Mouse (Mus musculus) lung, adult 2 months (tissue): Measurements from ENCODE around the gene Dpp6. TPM values are rescaled to one million over a fixed set of nuclear protein-coding genes. Genes with fewer than 3 reads are reported as not detected.

ENCODE experiments used
- DNase-seq: peaks from one replicate; pipeline ENCODE4 v3.0.0; 2022
- H3K4me1 ChIP-seq: fragments of 200-500 bp; 2 replicates; pipeline ENCODE4 v1.6.1; 2011; ENCODE audit warnings: low read length; ENCODE audit not compliant: control insufficient read depth, insufficient read depth
- H3K4me3 ChIP-seq: fragments of 200-500 bp; replicated peaks from 2 replicates; pipeline ENCODE3; 2011; ENCODE audit warnings: low read depth, mild to moderate bottlenecking, control low read depth, low read length; ENCODE audit errors: extremely low read depth
- CTCF ChIP-seq: fragments of 200-500 bp; IDR thresholded peaks from 2 replicates; pipeline ENCODE4 v1.5.1; 2011; ENCODE audit warnings: mild to moderate bottlenecking, low read length, control low read depth; ENCODE audit not compliant: insufficient read depth
- POLR2A ChIP-seq: fragments of 200-500 bp; IDR thresholded peaks from 2 replicates; pipeline ENCODE4 v1.6.1; 2011; ENCODE audit warnings: low read depth, mild to moderate bottlenecking, control low read depth, low read length, borderline replicate concordance; ENCODE audit errors: extremely low read depth
- WGBS: fragments of 180-500 bp; shearing (Covaris S2); methylation state at CpG from one replicate; pipeline ENCODE4 v1.1.7; 2018; 5-methylcytosine and 5-hydroxymethylcytosine counted together
- polyA plus RNA-seq: library from polyadenylated mRNA; depleted of rRNA; stranded (reverse); fragments of >200 nt; gene quantifications from 2 replicates; pipeline ENCODE4 v1.2.3, GENCODE M21; 2012

The Dpp6 gene
- polyA plus RNA-seq, 1 experiment, result 0.40 TPM

- Histone ChIP-seq H3K4me1 (no peaks in the 10 kb centered on the region), H3K4me3 (no peak overlapping the region)
- WGBS, result 52% methylated on average over 7 of the region's 7 CpGs
- TF ChIP-seq CTCF (no peak), POLR2A (no peak)
- DNase-seq, result no peak
Measured at GRCm38 (mm10) chr5:27565700-27566099, 748.7 kb downstream of the Dpp6 start.

- no peaks in the 10 kb centered on the region for H3K4me1 ChIP-seq
- no peak for DNase-seq
- WGBS, result 46% methylated on average over 8 of the region's 8 CpGs
- TF ChIP-seq POLR2A (no peak), CTCF (no peak)
- no peak overlapping the region for H3K4me3 ChIP-seq
Measured at GRCm38 (mm10) chr5:27587970-27588758, 771.2 kb downstream of the Dpp6 start.

- TF ChIP-seq CTCF (no peak), POLR2A (no peak)
- H3K4me1 ChIP-seq, result no peaks in the 10 kb centered on the region
- no peak for DNase-seq
- 80% methylated on average over 1 of the region's 1 CpGs for WGBS
- no peak overlapping the region for H3K4me3 ChIP-seq
Measured at GRCm38 (mm10) chr5:27604132-27604531, 787.1 kb downstream of the Dpp6 start.

- TF ChIP-seq POLR2A (no peak), CTCF (peak; percentile 33)
- H3K4me3 ChIP-seq, result no peak overlapping the region
- WGBS, result 28% methylated on average over 7 of the region's 7 CpGs
- peak; percentile 14 for DNase-seq
- no peaks in the 10 kb centered on the region for H3K4me1 ChIP-seq
Measured at GRCm38 (mm10) chr5:27615769-27616168, 798.8 kb downstream of the Dpp6 start.

- no peak for DNase-seq
- TF ChIP-seq POLR2A (no peak), CTCF (no peak)
Measured at GRCm38 (mm10) chr5:27621811-27622210, 804.8 kb downstream of the Dpp6 start.

GRCm38 (mm10) chr5:27623876-27624275, 806.9 kb downstream of the Dpp6 start:
- 43% methylated on average over 1 of the region's 1 CpGs for WGBS
- Histone ChIP-seq H3K4me1 (no peaks in the 10 kb centered on the region), H3K4me3 (no peak overlapping the region)
- TF ChIP-seq CTCF, result no peak
- TF ChIP-seq POLR2A, result no peak
- DNase-seq, result no peak

More at GRCm38 (mm10) chr5:27621811-27622210, 804.8 kb downstream of the Dpp6 start:
- H3K4me3 ChIP-seq, result no peak overlapping the region
- H3K4me1 ChIP-seq, result no peaks in the 10 kb centered on the region

- no peaks in the 10 kb centered on the region for H3K4me1 ChIP-seq
- no peak overlapping the region for H3K4me3 ChIP-seq
- TF ChIP-seq POLR2A (no peak), CTCF (no peak)
- WGBS, result 66% methylated on average over 2 of the region's 2 CpGs
- DNase-seq, result no peak
Measured at GRCm38 (mm10) chr5:27632151-27632550, 815.1 kb downstream of the Dpp6 start.

GRCm38 (mm10) chr5:27635941-27636340, 818.9 kb downstream of the Dpp6 start:
- Histone ChIP-seq H3K4me3 (no peak overlapping the region), H3K4me1 (no peaks in the 10 kb centered on the region)
- no peak for DNase-seq
- 67% methylated on average over 2 of the region's 2 CpGs for WGBS
- TF ChIP-seq POLR2A, result no peak
- no peak for TF ChIP-seq CTCF

GRCm38 (mm10) chr5:27641876-27642275, 824.9 kb downstream of the Dpp6 start:
- no peak for TF ChIP-seq POLR2A
- no peak for TF ChIP-seq CTCF
- 81% methylated on average over 1 of the region's 1 CpGs for WGBS

GRCm38 (mm10) chr5:27651879-27652814, 835.1 kb downstream of the Dpp6 start:
- WGBS, result 51% methylated on average over 8 of the region's 8 CpGs
- peak; percentile 18 for DNase-seq

More at GRCm38 (mm10) chr5:27641876-27642275, 824.9 kb downstream of the Dpp6 start:
- Histone ChIP-seq H3K4me1 (no peaks in the 10 kb centered on the region), H3K4me3 (no peak overlapping the region)
- DNase-seq, result no peak

More at GRCm38 (mm10) chr5:27651879-27652814, 835.1 kb downstream of the Dpp6 start:
- no peak for TF ChIP-seq POLR2A
- TF ChIP-seq CTCF, result peak; percentile 14; the same call in 1 of the 2 replicates
- Histone ChIP-seq H3K4me3 (no peak overlapping the region), H3K4me1 (no peaks in the 10 kb centered on the region)
